Mouse (Mus musculus): ENCODE measurements around the gene Wasf3. TPM values are rescaled to one million over a fixed set of nuclear protein-coding genes. Genes with fewer than 3 reads are reported as not detected.
"Not testable (repeated sequence)": the region's sequence is repeated elsewhere in the genome, so short reads cannot be mapped to it uniquely, and the experiment has no call there.

Gene Wasf3
- polyA plus RNA-seq, 1 experiment, result 61.7 TPM

DNA sequence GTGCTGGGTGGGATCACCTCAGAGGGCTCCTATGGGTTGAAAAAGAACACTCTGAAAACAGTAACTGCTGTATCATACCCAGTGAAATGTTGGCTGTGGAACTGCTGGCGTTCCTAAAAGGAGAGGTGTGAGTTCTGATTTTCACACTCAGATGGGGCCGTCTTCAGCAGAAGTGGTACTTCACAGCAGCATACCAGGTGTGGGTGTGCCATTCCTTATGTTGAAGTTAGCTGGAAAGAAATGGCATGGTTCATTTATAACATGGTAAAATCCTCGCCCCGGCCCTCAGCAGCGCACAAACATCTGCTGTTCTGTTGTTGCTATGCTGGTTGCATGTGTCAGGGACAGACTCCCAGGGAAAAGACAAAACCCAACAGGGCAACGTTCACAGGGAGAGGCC lies 68.8 kb downstream of the Wasf3 start:
- H3K4me1 ChIP-seq (ENCODE audit: control insufficient read depth, insufficient read depth, low read length), result peaks cover 3% of the 10 kb centered on the region; the same call in 1 of the 2 replicates
- H3K4me3 ChIP-seq (ENCODE audit: insufficient read depth, low read length), result no peak overlapping the region
- TF ChIP-seq CTCF (IDR thresholded peaks at IDR 0.05; ENCODE audit: extremely low read depth, insufficient read depth, low read length) (no peak), POLR2A (IDR thresholded peaks at IDR 0.05; ENCODE audit: extremely low read depth, insufficient read depth, low read length) (no peak)
- no peak overlapping the region for H3K27ac ChIP-seq (ENCODE audit: insufficient read depth, low read length)

DNA sequence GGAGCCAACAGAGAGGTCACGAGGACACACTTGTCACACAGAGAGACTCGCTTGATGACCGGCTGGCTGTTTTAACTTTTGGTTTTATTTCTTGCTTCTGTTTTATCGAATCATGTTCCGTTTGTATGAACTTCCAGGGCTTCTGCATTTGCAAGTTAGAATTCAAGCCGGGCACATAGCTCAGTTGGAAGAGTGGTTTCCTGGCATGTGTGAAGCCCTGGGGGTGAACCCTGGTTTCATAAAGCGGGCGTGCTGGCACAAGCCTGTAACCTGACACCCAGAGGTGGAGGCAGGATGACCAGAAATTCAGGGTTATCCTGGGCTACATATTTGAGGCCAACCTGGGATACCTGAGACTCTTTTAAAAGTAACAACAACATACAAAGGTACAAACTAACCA lies 76.8 kb downstream of the Wasf3 start:
- TF ChIP-seq CTCF (IDR thresholded peaks at IDR 0.05; ENCODE audit: extremely low read depth, insufficient read depth, low read length) (no peak), POLR2A (IDR thresholded peaks at IDR 0.05; ENCODE audit: extremely low read depth, insufficient read depth, low read length) (no peak)
- Histone ChIP-seq H3K4me3 (ENCODE audit: insufficient read depth, low read length) (no peak overlapping the region), H3K27ac (ENCODE audit: insufficient read depth, low read length) (no peak overlapping the region), H3K4me1 (ENCODE audit: control insufficient read depth, insufficient read depth, low read length) (no peaks in the 10 kb centered on the region)

DNA sequence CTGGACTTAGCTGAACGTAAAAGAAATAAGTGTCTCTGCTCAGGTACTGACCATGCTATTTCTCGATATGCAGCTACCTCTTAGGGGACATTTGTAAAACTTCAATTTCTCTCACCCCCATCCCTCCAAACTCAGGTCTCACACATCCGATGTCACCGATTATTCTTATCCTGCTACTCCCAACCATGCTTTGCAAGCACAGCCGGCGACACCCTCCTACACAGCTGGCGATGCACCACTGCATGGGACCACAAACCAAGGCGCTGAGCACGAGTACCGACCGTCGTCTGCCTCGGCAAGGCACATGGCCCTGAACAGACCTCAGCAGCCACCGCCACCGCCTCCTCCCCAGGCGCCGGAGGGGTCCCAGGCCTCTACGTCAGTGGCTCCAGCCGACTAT lies 81.9 kb downstream of the Wasf3 start:
- peaks cover under 1% of the 10 kb centered on the region; the same call in 1 of the 2 replicates for H3K4me1 ChIP-seq (ENCODE audit: control insufficient read depth, insufficient read depth, low read length)
- TF ChIP-seq CTCF (IDR thresholded peaks at IDR 0.05; ENCODE audit: extremely low read depth, insufficient read depth, low read length) (no peak), POLR2A (IDR thresholded peaks at IDR 0.05; ENCODE audit: extremely low read depth, insufficient read depth, low read length) (no peak)
- H3K27ac ChIP-seq (ENCODE audit: insufficient read depth, low read length), result no peak overlapping the region
- no peak overlapping the region for H3K4me3 ChIP-seq (ENCODE audit: insufficient read depth, low read length)

DNA sequence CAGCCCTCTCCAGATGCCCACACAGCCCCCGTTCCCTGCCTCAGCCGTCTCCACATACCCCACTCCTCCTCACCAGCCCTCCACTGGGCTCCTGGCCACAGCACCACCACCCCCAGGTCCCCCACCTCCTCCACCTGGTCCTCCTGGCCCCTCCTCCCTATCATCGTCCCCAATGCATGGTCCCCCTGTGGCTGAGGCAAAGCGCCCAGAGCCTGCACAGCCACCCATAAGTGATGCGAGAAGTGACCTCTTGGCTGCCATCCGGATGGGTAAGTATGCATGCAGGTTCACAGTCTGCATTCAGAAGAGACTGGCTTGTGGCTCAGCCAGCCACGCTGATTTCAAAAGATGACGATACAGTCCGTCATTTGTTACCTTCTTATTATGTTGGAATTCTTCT lies 83.5 kb downstream of the Wasf3 start:
- H3K4me1 ChIP-seq (ENCODE audit: control insufficient read depth, insufficient read depth, low read length), result peaks cover 2% of the 10 kb centered on the region; the same call in 1 of the 2 replicates
- no peak for TF ChIP-seq CTCF (IDR thresholded peaks at IDR 0.05; ENCODE audit: extremely low read depth, insufficient read depth, low read length)
- no peak for TF ChIP-seq POLR2A (IDR thresholded peaks at IDR 0.05; ENCODE audit: extremely low read depth, insufficient read depth, low read length)
- H3K27ac ChIP-seq (ENCODE audit: insufficient read depth, low read length), result no peak overlapping the region
- no peak overlapping the region for H3K4me3 ChIP-seq (ENCODE audit: insufficient read depth, low read length)

DNA sequence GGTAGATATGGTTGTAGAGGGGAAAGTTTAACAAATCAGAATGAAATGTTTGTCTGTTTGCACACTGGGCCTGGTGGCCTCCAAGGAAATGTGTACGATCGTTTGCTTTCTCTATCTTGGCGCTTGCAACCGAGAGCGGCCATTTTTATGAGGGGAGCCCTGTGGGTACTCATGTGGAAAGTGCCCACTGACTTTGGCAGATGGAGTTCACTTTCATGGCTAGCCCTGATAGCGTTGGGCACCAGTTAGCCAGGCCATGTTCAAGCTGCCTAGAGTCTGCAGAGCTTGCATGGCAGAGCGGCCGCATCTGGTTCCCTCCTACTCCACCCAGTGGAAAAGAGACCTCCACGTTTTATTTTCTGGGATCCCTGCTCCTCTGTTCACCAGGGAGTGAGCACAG lies 86.0 kb downstream of the Wasf3 start:
- H3K27ac ChIP-seq (ENCODE audit: insufficient read depth, low read length), result no peak overlapping the region
- TF ChIP-seq CTCF (IDR thresholded peaks at IDR 0.05; ENCODE audit: extremely low read depth, insufficient read depth, low read length), result no peak
- TF ChIP-seq POLR2A (IDR thresholded peaks at IDR 0.05; ENCODE audit: extremely low read depth, insufficient read depth, low read length), result no peak
- peaks cover 2% of the 10 kb centered on the region; the same call in 1 of the 2 replicates for H3K4me1 ChIP-seq (ENCODE audit: control insufficient read depth, insufficient read depth, low read length)
- no peak overlapping the region for H3K4me3 ChIP-seq (ENCODE audit: insufficient read depth, low read length)

DNA sequence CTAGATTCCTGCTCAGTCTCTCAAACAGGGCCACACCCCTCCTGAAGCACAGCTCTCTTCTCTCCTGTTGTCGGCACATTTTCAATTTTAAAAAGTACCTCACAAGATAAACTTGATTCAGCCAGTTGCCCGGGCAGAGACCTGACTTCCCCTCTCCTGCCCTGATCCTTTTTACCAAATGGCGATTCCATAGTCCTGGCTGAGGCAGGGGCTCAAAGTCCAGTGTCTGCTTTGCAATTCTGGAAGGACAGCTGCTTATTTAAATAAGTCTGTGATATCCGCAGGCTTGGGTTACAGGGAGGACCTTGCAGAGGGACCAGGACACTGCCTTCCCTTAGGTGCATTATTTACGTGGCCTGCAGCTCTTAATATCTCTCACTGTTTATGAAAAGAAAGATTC lies 86.5 kb downstream of the Wasf3 start:
- no peak overlapping the region for H3K27ac ChIP-seq (ENCODE audit: insufficient read depth, low read length)
- no peak for TF ChIP-seq POLR2A (IDR thresholded peaks at IDR 0.05; ENCODE audit: extremely low read depth, insufficient read depth, low read length)
- TF ChIP-seq CTCF (IDR thresholded peaks at IDR 0.05; ENCODE audit: extremely low read depth, insufficient read depth, low read length), result no peak
- no peak overlapping the region for H3K4me3 ChIP-seq (ENCODE audit: insufficient read depth, low read length)
- H3K4me1 ChIP-seq (ENCODE audit: control insufficient read depth, insufficient read depth, low read length), result peaks cover 2% of the 10 kb centered on the region; the same call in 1 of the 2 replicates

DNA sequence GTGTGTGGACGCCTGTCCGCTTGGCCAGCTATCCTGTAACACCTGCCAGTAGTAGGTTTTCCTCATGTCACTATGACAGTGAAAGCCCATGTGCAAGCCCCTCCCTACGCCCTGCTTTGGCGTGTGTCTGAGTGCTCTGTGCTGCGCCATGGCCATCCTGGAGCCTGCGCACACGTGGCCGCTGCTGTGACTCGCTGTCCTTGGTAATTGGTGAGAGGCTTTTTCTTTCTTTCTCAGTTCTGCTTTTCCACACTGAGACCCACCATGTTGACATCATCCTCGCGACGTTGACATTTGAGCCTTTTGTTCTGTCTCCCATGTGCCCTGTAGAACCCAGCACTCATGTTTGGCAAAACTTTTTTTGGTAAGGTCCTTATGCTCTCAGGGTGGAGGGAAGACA lies 87.0 kb downstream of the Wasf3 start:
- H3K27ac ChIP-seq (ENCODE audit: insufficient read depth, low read length), result no peak overlapping the region
- H3K4me1 ChIP-seq (ENCODE audit: control insufficient read depth, insufficient read depth, low read length), result peaks cover 2% of the 10 kb centered on the region; the same call in 1 of the 2 replicates
- no peak for TF ChIP-seq CTCF (IDR thresholded peaks at IDR 0.05; ENCODE audit: extremely low read depth, insufficient read depth, low read length)
- no peak for TF ChIP-seq POLR2A (IDR thresholded peaks at IDR 0.05; ENCODE audit: extremely low read depth, insufficient read depth, low read length)
- no peak overlapping the region for H3K4me3 ChIP-seq (ENCODE audit: insufficient read depth, low read length)

DNA sequence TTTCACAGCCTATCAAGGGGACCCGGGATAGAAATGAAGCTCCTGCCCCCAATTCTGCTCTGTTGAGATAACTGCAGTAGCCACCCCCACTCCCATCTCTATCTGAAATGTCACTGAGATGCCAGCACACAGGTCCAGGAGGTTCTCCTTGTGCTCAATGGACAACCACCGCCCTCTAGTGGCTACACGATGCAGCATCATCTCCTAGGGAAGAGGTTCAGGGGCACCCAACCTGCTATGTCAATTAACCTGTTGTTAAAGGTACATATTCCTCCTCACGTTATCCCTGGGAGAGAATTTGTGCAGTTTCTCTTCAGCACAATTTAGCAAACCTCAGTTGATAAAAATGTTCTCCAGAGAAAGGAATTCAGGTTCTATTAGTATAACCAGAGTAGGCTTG lies 94.8 kb downstream of the Wasf3 start:
- TF ChIP-seq CTCF (IDR thresholded peaks at IDR 0.05; ENCODE audit: extremely low read depth, insufficient read depth, low read length), result peak; percentile 41; the same call in 1 of the 2 replicates
- H3K4me1 ChIP-seq (ENCODE audit: control insufficient read depth, insufficient read depth, low read length); H3K27ac ChIP-seq (ENCODE audit: insufficient read depth, low read length); H3K4me3 ChIP-seq (ENCODE audit: insufficient read depth, low read length): not testable (repeated sequence)

DNA sequence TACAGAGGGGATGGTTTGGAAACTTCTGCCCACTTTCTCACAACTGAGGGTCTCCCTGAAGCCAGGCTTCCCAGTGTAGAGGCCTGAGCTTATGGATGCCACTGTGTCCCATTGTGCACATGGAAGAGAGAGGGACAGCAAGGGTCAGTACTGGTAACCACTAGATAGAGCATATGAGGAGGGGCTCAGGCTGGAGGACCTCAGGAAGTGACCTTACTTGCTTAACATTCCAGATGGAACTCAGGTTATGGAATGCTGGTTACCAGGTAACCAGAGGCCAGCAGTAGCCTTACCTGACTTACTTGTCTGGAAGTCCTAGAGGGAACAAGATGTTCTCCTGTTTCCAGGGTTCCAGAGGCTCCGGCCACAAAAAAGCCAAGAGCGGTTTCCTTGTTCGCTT lies 96.9 kb downstream of the Wasf3 start, which contains the start of gene Gm6408:
Gene Gm6408 (plus strand): TSS at position 301 of the 400 bp plus-strand sequence.
- H3K4me3 ChIP-seq (ENCODE audit: insufficient read depth, low read length); H3K27ac ChIP-seq (ENCODE audit: insufficient read depth, low read length); H3K4me1 ChIP-seq (ENCODE audit: control insufficient read depth, insufficient read depth, low read length): not testable (repeated sequence)

DNA sequence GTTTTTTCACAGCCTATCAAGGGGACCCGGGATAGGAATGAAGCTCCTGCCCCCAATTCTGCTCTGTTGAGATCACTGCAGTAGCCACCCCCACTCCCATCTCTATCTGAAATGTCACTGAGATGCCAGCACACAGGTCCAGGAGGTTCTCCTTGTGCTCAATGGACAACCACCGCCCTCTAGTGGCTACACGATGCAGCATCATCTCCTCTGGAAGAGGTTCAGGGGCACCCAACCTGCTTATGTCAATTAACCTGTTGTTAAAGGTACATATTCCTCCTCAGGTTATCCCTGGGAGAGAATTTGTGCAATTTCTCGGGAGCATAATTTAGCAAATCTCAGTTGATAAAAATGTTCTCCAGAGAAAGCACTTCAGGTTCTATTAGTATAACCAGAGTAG lies 104.2 kb downstream of the Wasf3 start:
- not testable (repeated sequence) for H3K27ac ChIP-seq (ENCODE audit: insufficient read depth, low read length); H3K4me3 ChIP-seq (ENCODE audit: insufficient read depth, low read length); H3K4me1 ChIP-seq (ENCODE audit: control insufficient read depth, insufficient read depth, low read length)

DNA sequence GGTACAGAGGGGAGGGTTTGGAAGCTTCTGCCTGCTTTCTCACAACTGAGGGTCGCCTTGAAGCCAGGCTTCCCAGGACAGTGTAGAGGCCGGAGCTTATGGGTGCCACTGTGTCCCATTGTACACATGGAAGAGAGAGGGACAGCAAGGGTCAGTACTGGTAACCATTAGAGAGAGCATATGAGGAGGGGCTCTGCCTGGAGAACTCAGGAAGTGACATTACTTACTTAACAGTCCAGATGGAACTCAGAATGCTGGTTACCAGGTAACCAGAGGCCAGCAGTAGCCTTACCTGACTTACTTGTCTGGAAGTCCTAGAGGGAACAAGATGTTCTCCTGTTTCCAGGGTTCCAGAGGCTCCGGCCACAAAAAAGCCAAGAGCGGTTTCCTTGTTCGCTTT lies 106.3 kb downstream of the Wasf3 start, which contains the start of gene Gm6370:
Gene Gm6370 (plus strand): TSS at position 301 of the 400 bp plus-strand sequence.
- not testable (repeated sequence) for H3K4me1 ChIP-seq (ENCODE audit: control insufficient read depth, insufficient read depth, low read length); H3K27ac ChIP-seq (ENCODE audit: insufficient read depth, low read length); H3K4me3 ChIP-seq (ENCODE audit: insufficient read depth, low read length)

DNA sequence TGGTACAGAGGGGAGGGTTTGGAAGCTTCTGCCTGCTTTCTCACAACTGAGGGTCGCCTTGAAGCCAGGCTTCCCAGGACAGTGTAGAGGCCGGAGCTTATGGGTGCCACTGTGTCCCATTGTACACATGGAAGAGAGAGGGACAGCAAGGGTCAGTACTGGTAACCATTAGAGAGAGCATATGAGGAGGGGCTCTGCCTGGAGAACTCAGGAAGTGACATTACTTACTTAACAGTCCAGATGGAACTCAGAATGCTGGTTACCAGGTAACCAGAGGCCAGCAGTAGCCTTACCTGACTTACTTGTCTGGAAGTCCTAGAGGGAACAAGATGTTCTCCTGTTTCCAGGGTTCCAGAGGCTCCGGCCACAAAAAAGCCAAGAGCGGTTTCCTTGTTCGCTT lies 117.3 kb downstream of the Wasf3 start, which contains the start of gene 4930449I24Rik:
Gene 4930449I24Rik (plus strand): TSS at position 301 of the 400 bp plus-strand sequence.
- not testable (repeated sequence) for H3K27ac ChIP-seq (ENCODE audit: insufficient read depth, low read length); H3K4me1 ChIP-seq (ENCODE audit: control insufficient read depth, insufficient read depth, low read length); H3K4me3 ChIP-seq (ENCODE audit: insufficient read depth, low read length)

DNA sequence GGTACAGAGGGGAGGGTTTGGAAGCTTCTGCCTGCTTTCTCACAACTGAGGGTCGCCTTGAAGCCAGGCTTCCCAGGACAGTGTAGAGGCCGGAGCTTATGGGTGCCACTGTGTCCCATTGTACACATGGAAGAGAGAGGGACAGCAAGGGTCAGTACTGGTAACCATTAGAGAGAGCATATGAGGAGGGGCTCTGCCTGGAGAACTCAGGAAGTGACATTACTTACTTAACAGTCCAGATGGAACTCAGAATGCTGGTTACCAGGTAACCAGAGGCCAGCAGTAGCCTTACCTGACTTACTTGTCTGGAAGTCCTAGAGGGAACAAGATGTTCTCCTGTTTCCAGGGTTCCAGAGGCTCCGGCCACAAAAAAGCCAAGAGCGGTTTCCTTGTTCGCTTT lies 129.0 kb downstream of the Wasf3 start, which contains the start of gene Gm3402:
Gene Gm3402 (plus strand): TSS at position 301 of the 400 bp plus-strand sequence.
- H3K27ac ChIP-seq (ENCODE audit: insufficient read depth, low read length); H3K4me1 ChIP-seq (ENCODE audit: control insufficient read depth, insufficient read depth, low read length); H3K4me3 ChIP-seq (ENCODE audit: insufficient read depth, low read length): not testable (repeated sequence)

Data from cortical plate, adult 2 months (tissue).